Mouse (Mus musculus): ENCODE results near the gene Twist2.

DNA sequence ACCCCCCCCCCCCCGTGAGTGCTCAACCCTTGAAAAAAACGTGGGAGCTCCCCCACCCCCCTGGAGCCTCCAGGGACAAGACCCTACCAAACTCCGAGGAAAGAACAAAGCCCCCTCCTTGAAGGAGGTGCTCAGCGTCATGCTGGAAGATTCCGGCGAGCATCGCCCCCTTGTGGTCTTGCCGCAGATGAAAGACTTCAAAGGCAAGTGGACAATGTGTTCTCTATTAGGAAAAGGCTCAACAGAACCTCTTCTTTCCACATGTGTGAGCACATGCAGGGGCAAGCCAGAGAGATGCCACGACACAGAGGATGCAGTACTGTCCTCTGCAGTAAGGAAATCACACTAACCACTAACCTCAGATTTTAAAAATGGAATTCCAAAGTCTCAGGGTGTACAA lies 46.2 kb upstream of the Twist2 start:
- TF ChIP-seq POLR2A (IDR thresholded peaks at IDR 0.05; ENCODE audit: control insufficient read depth, extremely low read depth, insufficient read depth, low read length, poor library complexity) (no peak), CTCF (IDR thresholded peaks at IDR 0.05; ENCODE audit: borderline replicate concordance, control insufficient read depth, extremely low read depth, insufficient read depth, low read length, poor library complexity) (peak; percentile 80; the same call in 1 of the 2 replicates)
